Mouse (Mus musculus): ENCODE measurements around the gene Xxylt1.

The Xxylt1 gene

DNA sequence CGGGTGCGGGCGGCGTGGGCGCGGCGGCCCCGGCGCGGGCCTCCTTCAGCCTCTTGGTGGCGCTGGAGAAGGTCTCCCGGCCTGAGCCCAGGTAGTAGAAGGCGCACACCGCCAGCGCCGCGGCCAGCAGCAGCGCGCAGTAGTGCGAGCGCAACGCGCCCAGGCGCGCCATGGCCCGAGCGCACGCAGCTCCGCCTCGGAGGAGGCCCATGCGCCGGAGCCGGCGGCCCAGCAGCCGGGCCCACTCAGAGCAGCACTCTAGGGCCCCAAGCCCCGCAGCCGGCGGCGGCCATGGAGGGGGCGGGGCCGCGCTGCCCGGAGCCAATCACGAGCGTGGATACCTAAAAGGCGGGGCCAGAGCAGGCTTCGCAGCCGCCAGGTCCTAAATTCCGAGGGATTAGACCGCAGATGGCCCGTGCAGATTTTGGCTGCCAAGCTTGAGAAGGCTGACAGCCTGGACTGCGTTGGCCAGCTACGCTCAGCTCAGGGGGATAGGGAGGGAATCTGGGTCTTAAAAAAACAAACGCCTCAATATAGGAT, at the start of gene Xxylt1:
Gene Xxylt1, minus strand, starts transcription at position 308 of the 540 bp plus-strand sequence.
- DNase-seq = peak; percentile 97

GRCm38 (mm10) chr16:31128116-31128515, 46.9 kb upstream of the Xxylt1 start:
- no peak for DNase-seq

DNA sequence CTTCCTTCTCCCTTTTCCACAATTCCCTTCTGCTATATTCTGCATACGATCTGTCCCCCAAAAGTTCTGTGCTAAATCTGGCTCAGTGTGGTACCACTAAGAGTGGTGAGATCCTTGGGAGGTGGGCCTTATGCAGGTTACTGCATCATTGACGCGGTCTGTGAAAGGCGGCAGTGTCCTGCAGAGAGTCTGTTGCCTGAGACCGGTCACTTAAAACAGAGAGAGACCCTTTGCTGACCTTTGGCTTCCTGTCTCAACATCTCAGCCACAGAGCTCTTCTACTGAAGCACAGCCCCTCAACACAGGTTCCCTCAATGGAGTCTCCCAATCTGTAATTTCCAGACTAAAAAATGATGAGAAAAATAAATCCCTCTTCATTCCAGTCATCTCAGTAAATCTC, 43.8 kb upstream of the Xxylt1 start:
- no peak for DNase-seq

GRCm38 (mm10) chr16:31121612-31122011, 40.4 kb upstream of the Xxylt1 start:
- no peak for DNase-seq

DNA sequence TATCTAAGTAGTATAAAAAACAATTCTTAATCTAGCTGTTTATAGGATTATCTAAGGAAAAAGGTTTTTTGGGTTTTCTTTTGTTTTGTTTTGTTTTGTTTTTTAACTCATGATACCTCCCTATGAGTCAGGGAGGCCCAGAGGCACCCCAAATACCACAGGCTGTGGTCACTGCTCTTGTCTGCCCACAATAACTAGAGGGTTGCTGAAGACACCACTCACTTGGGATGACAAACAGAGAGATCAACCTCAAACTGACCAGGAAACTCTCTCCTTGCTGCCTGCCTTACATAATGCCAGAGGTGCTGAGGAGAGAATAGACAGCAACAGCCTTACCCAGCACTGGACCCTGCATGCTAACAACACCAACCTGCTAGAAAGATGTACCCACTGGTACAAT, 32.4 kb upstream of the Xxylt1 start:
- DNase-seq = no peak

DNA sequence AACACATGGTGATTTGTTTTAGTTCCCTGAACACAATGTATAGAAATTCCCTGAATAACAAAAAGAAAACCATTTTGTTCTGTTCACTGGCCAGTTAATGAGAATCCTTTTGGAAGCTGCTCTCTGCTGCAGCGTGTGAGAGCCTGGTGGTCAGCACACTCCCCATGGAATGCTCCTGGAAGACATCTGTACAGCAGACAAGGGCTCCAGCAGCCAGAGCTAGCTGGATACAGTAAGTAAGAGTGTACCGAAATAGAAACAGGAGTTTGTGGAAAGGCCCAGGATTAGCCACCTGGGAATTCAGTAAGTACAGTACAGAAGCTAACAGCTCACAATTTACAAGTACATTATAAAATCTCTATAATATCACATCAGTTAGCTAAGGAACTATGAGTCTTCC, 20.1 kb upstream of the Xxylt1 start:
- no peak for DNase-seq

GRCm38 (mm10) chr16:31099906-31100305, 18.7 kb upstream of the Xxylt1 start:
- no peak for DNase-seq

DNA sequence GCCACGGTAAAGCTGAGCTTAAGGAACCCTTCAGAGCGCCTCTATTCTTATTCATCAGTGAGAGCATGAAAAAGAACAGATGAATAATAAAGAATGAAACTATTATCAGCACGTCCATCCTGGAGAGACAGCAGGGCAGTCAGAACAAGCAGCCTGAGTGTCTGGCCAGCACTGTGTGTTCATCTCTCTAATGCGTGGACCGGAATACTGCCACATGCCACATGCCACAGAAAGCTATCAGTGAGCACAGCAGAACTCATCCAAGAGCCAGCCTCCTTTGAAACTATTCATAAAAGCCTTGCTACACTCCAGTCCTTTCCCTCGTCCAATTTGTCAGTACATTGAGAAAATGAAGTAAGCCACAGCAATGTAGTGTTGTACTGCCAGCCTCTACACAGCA, 12.8 kb upstream of the Xxylt1 start:
- no peak for DNase-seq

DNA sequence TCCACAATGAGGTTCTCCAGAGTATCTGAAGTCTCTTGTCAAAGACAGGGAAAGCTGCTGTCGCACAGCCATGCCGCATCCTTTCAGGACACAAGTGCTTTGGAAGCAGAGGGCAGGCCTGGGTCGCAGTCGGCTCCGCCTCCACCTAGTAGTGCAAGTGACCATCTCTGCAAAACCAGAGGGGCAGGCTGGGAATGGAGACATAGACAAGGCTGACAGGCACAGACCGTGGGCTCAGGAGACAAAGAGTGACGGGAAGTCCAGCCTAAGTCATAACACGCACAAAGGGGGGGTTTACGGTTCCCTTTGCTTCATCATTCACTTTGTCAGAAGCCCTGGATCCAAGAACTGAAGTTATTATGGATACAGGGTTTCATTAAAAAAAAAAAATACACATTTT, 12.0 kb upstream of the Xxylt1 start:
- no peak for DNase-seq

- DNase-seq = no peak
These were observed 659 bp upstream of the Xxylt1 start for GRCm38 (mm10) chr16:31081891-31082290.

- peak; percentile 82 for DNase-seq
These were observed 620 bp downstream of the Xxylt1 start for GRCm38 (mm10) chr16:31080573-31081051.

DNA sequence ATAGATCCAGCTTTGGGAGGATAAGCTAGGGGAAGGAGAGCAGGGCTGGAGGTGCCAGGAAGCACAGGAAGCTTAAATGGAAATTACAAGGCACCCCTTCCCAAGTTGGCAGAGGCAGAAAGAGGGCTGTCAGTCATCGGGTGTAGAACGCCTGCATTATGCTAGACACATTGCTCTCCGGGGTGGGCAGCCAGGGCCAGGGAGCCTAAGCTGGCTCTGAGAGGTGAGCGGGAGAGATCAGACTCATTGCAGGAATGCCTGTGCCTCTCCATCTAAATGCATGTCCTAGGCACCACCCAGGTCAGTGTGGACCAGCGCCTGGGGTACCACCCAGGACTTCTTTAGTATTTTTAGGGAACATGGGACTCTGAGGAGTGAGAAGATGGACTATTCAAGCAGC, 3.8 kb downstream of the Xxylt1 start:
- DNase-seq = no peak

DNA sequence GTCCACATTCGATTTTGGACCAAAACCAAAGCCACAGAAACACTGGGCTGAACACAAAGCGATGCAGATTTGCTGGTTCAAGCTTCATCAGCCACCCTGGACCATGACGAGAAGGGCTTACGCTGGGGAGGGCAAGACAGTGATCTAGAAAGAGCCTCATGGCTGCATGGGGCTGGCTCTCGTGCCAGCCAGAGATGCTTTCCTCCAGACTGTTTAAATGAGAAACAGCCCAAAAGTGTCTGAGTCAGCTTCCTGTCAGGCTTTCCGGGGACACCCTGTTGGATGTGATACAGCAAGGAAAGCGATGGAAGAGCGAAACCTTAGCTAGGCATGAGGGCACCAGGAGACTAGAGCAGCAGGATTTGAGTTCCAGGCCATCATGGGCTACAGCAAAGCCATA, 4.8 kb downstream of the Xxylt1 start:
- no peak for DNase-seq

DNA sequence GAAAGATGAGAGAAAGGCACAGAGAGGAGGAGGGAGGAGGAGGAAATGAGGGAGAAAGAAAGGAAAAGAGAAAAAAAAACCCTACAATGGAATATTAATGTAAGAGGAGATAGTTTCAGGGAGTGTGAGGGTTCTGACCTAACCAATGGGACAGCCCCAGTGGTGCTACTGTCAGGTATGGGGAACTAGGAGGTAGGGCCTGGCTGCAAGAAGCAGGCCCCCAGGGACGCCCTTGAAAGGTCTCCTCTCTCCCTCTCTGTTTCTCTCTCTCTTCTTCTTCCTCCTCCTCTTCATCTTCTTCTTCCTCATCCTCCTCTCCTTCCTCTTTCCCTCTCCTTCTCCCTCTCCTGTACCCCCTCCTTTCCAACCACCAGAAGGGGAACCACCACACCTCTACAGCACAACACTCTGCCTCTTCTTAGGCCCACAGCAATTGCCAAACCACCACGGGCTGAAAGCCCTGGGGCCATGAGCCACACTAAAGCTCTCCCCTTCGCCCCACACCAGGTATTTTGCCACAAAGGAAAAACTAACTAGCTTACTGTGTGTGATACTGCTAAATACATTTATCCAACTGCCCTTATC, 6.8 kb downstream of the Xxylt1 start:
- no peak for DNase-seq

- no peak for DNase-seq
These were observed 9.5 kb downstream of the Xxylt1 start for GRCm38 (mm10) chr16:31071731-31072130.

GRCm38 (mm10) chr16:31070358-31071133, 10.7 kb downstream of the Xxylt1 start:
- DNase-seq = peak; percentile 89

- no peak for DNase-seq
These were observed 11.7 kb downstream of the Xxylt1 start for GRCm38 (mm10) chr16:31069211-31070166.

GRCm38 (mm10) chr16:31068280-31068679, 13.0 kb downstream of the Xxylt1 start:
- no peak for DNase-seq

GRCm38 (mm10) chr16:31066344-31067098, 14.7 kb downstream of the Xxylt1 start:
- no peak for DNase-seq

DNA sequence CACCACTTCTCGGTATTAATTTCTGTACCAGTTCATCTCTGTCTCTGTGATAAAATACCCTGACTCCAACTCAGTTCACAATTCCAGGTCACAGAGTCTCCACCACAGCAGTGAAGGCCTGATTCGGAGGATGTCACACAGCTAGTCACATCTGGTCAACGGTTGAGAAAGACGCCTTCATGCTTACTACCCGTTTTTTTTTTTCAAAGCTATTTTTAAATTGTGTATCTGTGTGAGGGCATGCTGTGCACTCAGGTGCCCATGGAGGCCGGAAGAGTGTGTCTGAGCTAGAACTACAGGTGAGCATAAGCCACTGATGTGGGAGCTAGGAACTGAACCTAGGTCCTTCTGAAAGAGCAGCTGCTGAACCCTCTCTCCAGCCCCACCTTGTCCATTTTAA, 16.4 kb downstream of the Xxylt1 start:
- DNase-seq = no peak

DNA sequence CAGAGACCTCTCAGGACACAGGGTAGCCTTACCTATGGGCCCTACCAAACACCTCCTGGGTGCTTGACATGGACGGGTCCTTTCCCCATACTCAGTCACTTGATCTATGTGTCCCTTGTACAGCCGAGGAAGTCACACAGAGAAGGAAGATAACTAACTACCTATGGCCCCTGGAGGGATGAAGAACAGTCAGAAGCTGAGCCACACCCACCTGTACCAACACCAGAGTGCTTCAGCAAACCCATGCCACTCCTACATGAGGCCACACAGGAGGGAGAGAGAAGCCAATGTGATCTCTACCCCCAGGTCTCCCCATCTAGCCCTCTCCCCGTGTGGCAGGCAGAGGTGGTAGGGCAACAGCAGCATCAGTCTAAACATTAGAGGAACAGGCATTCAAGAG, 18.3 kb downstream of the Xxylt1 start:
- no peak for DNase-seq

GRCm38 (mm10) chr16:31061246-31061880, 19.9 kb downstream of the Xxylt1 start:
- no peak for DNase-seq

Measured in retina, postnatal 1 day (tissue).